Comparison of ENCODE assay signal across 35 mouse cellular contexts in the genomic region with DNA sequence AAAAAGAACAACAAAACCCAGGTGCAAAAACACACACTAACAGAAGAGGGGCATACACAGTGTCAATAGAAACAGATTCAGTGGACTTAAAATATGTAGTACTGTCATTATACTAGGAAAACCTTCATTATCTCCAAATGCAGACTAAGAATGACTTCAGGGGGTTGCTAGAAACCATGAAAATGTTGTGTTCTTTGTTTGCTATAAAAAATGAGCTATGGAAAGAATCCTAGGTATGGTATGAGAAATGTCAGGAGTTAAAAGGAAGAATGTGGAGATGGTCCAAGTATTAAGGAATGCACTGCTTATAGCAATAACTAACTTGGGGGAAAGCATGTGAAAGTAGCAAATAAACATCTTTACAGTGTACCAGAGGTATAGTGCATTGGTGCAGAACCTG.
"Had no signal": no experiment of that assay in that cellular context is flagged by ENCODE, and none has a peak within 500 bp of the region (broad histone marks: within the 10 kb centered on the region; RNA-seq: fewer than 3 reads in every experiment).

No protein-coding gene starts in this region.

- H3K27ac ChIP-seq: heart, embryonic 10.5 days; heart, embryonic 13.5 days; heart, embryonic 15.5 days; hindbrain, embryonic 10.5 days; hindbrain, embryonic 12.5 days; hindbrain, embryonic 13.5 days; hindbrain, embryonic 14.5 days; hindbrain, embryonic 15.5 days; hindbrain, postnatal 0 days; intestine, embryonic 15.5 days; kidney, embryonic 15.5 days; kidney, postnatal 0 days; layer of hippocampus, adult 2 months had no signal

- H3K9ac ChIP-seq: heart, embryonic 12.5 days; heart, embryonic 13.5 days; heart, embryonic 15.5 days; hindbrain, embryonic 12.5 days; hindbrain, embryonic 13.5 days; hindbrain, embryonic 14.5 days; hindbrain, embryonic 15.5 days; intestine, embryonic 15.5 days; kidney, embryonic 15.5 days had no signal

- DNase-seq: heart, postnatal 10 days; heart, postnatal 14 days; heart, postnatal 36 days; heart, postnatal 4 days; kidney, adult 11 months; kidney, adult 18-20 months; kidney, adult 2 months; kidney, adult 8-10 months; kidney, adult 9 months; kidney, postnatal 10 days; kidney, postnatal 14 days; kidney, postnatal 25 days; kidney, postnatal 36 days; kidney, postnatal 4 days; layer of hippocampus, adult 9-11 months; layer of hippocampus, postnatal 36 days had no signal

- H3K9me3 ChIP-seq: heart, embryonic 10.5 days; heart, embryonic 12.5 days; heart, embryonic 13.5 days; heart, embryonic 15.5 days; hindbrain, embryonic 10.5 days; hindbrain, embryonic 12.5 days; hindbrain, embryonic 13.5 days; hindbrain, embryonic 15.5 days; intestine, embryonic 15.5 days; kidney, embryonic 15.5 days had no signal

- ATAC-seq: hindbrain, embryonic 16.5 days; hindbrain, postnatal 0 days; inflammation-experienced regulatory T-cells, adult 6 months; intestine, embryonic 15.5 days; intestine, embryonic 16.5 days; intestine, postnatal 0 days had no signal

- H3K27me3 ChIP-seq: heart, embryonic 12.5 days; heart, embryonic 13.5 days; heart, embryonic 15.5 days; hindbrain, embryonic 12.5 days; hindbrain, embryonic 13.5 days; hindbrain, embryonic 15.5 days; intestine, embryonic 15.5 days; kidney, embryonic 15.5 days had no signal

- H3K36me3 ChIP-seq: heart, embryonic 10.5 days; heart, embryonic 12.5 days; heart, embryonic 13.5 days; heart, embryonic 15.5 days; hindbrain, embryonic 10.5 days; hindbrain, embryonic 12.5 days; hindbrain, embryonic 13.5 days; hindbrain, embryonic 15.5 days; intestine, embryonic 15.5 days; kidney, embryonic 15.5 days had no signal

- H3K4me2 ChIP-seq: heart, embryonic 11.5 days; heart, embryonic 12.5 days; heart, embryonic 13.5 days; heart, embryonic 15.5 days; hindbrain, embryonic 12.5 days; hindbrain, embryonic 13.5 days; hindbrain, embryonic 14.5 days; hindbrain, embryonic 15.5 days; intestine, embryonic 15.5 days; kidney, embryonic 15.5 days had no signal

- H3K4me3 ChIP-seq: heart, embryonic 10.5 days; heart, embryonic 12.5 days; heart, embryonic 13.5 days; heart, embryonic 15.5 days; hindbrain, embryonic 10.5 days; hindbrain, embryonic 12.5 days; hindbrain, embryonic 13.5 days; hindbrain, embryonic 15.5 days; intestine, embryonic 15.5 days; kidney, embryonic 15.5 days; layer of hippocampus, adult 2 months had no signal

- H3K4me1 ChIP-seq: heart, embryonic 10.5 days; heart, embryonic 12.5 days; heart, embryonic 13.5 days; heart, embryonic 15.5 days; hindbrain, embryonic 10.5 days; hindbrain, embryonic 12.5 days; hindbrain, embryonic 13.5 days; hindbrain, embryonic 15.5 days; intestine, embryonic 15.5 days; kidney, embryonic 15.5 days had no signal
